Mouse (Mus musculus) granulocyte monocyte progenitor cell, adult 5-6 weeks (primary cell): ENCODE data around the gene Rpap1. TPM values are rescaled to one million over a fixed set of nuclear protein-coding genes. Genes with fewer than 3 reads are reported as not detected.

Experiments used
- ATAC-seq: replicated peaks from 2 replicates; pipeline ENCODE4 v1.8.0; 2016; ENCODE audit warnings: mild to moderate bottlenecking, moderate TSS enrichment, inconsistent platforms; ENCODE audit not compliant: poor library complexity, severe bottlenecking
- total RNA-seq, 2 experiments: library from RNA; stranded (forward) in 1 of 2; stranded (reverse) in 1 of 2; fragments of 200-712, 200-1000 nt in 1 of 2; fragments of >200 nt in 1 of 2; fragmentation: Nextera tagmentation in 1 of 2; gene quantifications; 2 replicates each; pipeline ENCODE4 v1.2.3; 2014 to 2017

Rpap1 gene
- total RNA-seq, 2 experiments from 2014 or later, result 10.7 to 15.8 TPM

- ATAC-seq, result no peak
These were observed 12.7 kb upstream of the Rpap1 start for GRCm38 (mm10) chr2:119799961-119800550.

- peak; percentile 26 for ATAC-seq
These were observed 12.0 kb upstream of the Rpap1 start for GRCm38 (mm10) chr2:119799181-119799960.

- ATAC-seq, result no peak
These were observed 11.1 kb upstream of the Rpap1 start for GRCm38 (mm10) chr2:119798246-119798927.

- ATAC-seq, result no peak
These were observed 10.0 kb upstream of the Rpap1 start, which contains the start of gene Tyro3 for GRCm38 (mm10) chr2:119797279-119797783. TSS of gene Tyro3 (plus strand) at chr2:119797733.

- no peak for ATAC-seq
These were observed 2.7 kb upstream of the Rpap1 start for GRCm38 (mm10) chr2:119789996-119790395.

GRCm38 (mm10) chr2:119767246-119767645 is 20.1 kb downstream of the Rpap1 start:
- peak; percentile 40; the same call in 1 of the 2 replicates for ATAC-seq

GRCm38 (mm10) chr2:119763924-119764323 is 23.4 kb downstream of the Rpap1 start:
- no peak for ATAC-seq

GRCm38 (mm10) chr2:119762276-119762675 is 25.1 kb downstream of the Rpap1 start:
- ATAC-seq, result no peak

- 0 out of 2 replicates have a peak, but pooled peaks have one; percentile 22 for ATAC-seq
These were observed 27.1 kb downstream of the Rpap1 start, which contains the start of gene Ltk for GRCm38 (mm10) chr2:119760251-119760650. TSS of gene Ltk (minus strand) at chr2:119760431.

- peak; percentile 36 for ATAC-seq
These were observed 28.2 kb downstream of the Rpap1 start for GRCm38 (mm10) chr2:119758844-119759835.

- ATAC-seq, result 0 out of 2 replicates have a peak, but pooled peaks have one; percentile 4
These were observed 29.1 kb downstream of the Rpap1 start for GRCm38 (mm10) chr2:119758101-119758843.

GRCm38 (mm10) chr2:119757601-119758100 is 29.7 kb downstream of the Rpap1 start:
- ATAC-seq, result peak; percentile 35

- ATAC-seq, result no peak
These were observed 38.1 kb downstream of the Rpap1 start for GRCm38 (mm10) chr2:119749260-119749659.

- ATAC-seq, result no peak
These were observed 39.8 kb downstream of the Rpap1 start for GRCm38 (mm10) chr2:119747554-119747953.

GRCm38 (mm10) chr2:119745281-119745680 is 42.1 kb downstream of the Rpap1 start:
- no peak for ATAC-seq

GRCm38 (mm10) chr2:119744163-119745111 is 42.9 kb downstream of the Rpap1 start:
- peak; percentile 25; the same call in 1 of the 2 replicates for ATAC-seq

GRCm38 (mm10) chr2:119743808-119744162 is 43.6 kb downstream of the Rpap1 start:
- no peak for ATAC-seq
